Mouse (Mus musculus) bone marrow, adult 2 months (tissue): ENCODE data around the gene Epb41l2. TPM values are rescaled to one million over a fixed set of nuclear protein-coding genes. Genes with fewer than 3 reads are reported as not detected.

Source experiments
- H3K27ac ChIP-seq: fragments of 200-500 bp; 2 replicates; pipeline ENCODE4 v1.5.1; 2012; ENCODE audit warnings: low read depth, mild to moderate bottlenecking, control low read depth, inconsistent platforms, low read length; ENCODE audit not compliant: control insufficient read depth, poor library complexity, insufficient read depth
- H3K4me1 ChIP-seq: fragments of 200-500 bp; 2 replicates; pipeline ENCODE4 v1.6.1; 2011; ENCODE audit warnings: low read length; ENCODE audit not compliant: control insufficient read depth, insufficient read depth
- H3K4me3 ChIP-seq: fragments of 200-500 bp; replicated peaks from 2 replicates; pipeline ENCODE3; 2011; ENCODE audit warnings: mild to moderate bottlenecking, low read depth, low read length, control low read depth; ENCODE audit not compliant: control insufficient read depth
- CTCF ChIP-seq: fragments of 200-500 bp; IDR thresholded peaks from 2 replicates; pipeline ENCODE4 v1.5.1; 2011; ENCODE audit warnings: low read length, control low read depth; ENCODE audit not compliant: control insufficient read depth, insufficient read depth
- POLR2A ChIP-seq: fragments of 200-500 bp; IDR thresholded peaks from 2 replicates; pipeline ENCODE4 v1.6.1; 2011; ENCODE audit warnings: low read depth, mild to moderate bottlenecking, control low read depth, low read length, borderline replicate concordance; ENCODE audit not compliant: control insufficient read depth
- WGBS: fragments of 180-500 bp; shearing (Covaris S2); methylation state at CpG from one replicate; pipeline ENCODE4 v1.1.7; 2018; 5-methylcytosine and 5-hydroxymethylcytosine counted together
- polyA plus RNA-seq: library from polyadenylated mRNA; stranded (reverse); fragments of >200 nt; gene quantifications from 2 replicates; pipeline ENCODE4 v1.2.4, GENCODE M21; 2011; ENCODE audit warnings: low replicate concordance; ENCODE audit not compliant: missing spikeins, insufficient read depth, insufficient read length

Gene Epb41l2
- polyA plus RNA-seq, 1 experiment, result 34.9 TPM

DNA sequence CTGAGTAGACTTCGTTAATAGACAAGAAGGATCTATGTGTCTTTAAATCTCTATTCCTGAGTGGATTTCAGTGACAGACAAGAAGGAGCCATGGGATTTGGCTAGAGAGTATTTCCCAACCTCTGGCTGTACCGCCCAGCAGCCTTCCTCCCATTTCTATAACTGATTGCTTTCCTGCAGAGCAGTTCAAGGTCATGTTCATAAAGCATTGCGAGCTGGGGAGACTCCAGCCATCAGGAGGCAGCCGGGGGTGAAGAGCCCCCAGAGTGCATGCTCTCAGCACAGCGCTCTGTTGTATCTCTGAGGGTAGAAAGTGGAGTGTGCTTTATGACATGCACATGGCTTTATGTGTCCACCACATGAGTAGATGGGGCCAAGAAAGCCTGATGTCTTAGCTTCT is 123.2 kb downstream of the Epb41l2 start:
- TF ChIP-seq POLR2A, result no peak
- TF ChIP-seq CTCF, result no peak
- H3K27ac ChIP-seq, result no peak overlapping the region
- WGBS, result 83% methylated on average over 5 of the region's 5 CpGs

GRCm38 (mm10) chr10:25488456-25488855 is 128.9 kb downstream of the Epb41l2 start:
- no peaks in the 10 kb centered on the region for H3K4me1 ChIP-seq
- no peak overlapping the region for H3K4me3 ChIP-seq
- 14% methylated on average over 1 of the region's 1 CpGs for WGBS
- no peak overlapping the region for H3K27ac ChIP-seq
- TF ChIP-seq POLR2A (no peak), CTCF (peak; percentile 77)

More for the DNA sequence above, 123.2 kb downstream of the Epb41l2 start:
- Histone ChIP-seq H3K4me1 (no peaks in the 10 kb centered on the region), H3K4me3 (no peak overlapping the region)

DNA sequence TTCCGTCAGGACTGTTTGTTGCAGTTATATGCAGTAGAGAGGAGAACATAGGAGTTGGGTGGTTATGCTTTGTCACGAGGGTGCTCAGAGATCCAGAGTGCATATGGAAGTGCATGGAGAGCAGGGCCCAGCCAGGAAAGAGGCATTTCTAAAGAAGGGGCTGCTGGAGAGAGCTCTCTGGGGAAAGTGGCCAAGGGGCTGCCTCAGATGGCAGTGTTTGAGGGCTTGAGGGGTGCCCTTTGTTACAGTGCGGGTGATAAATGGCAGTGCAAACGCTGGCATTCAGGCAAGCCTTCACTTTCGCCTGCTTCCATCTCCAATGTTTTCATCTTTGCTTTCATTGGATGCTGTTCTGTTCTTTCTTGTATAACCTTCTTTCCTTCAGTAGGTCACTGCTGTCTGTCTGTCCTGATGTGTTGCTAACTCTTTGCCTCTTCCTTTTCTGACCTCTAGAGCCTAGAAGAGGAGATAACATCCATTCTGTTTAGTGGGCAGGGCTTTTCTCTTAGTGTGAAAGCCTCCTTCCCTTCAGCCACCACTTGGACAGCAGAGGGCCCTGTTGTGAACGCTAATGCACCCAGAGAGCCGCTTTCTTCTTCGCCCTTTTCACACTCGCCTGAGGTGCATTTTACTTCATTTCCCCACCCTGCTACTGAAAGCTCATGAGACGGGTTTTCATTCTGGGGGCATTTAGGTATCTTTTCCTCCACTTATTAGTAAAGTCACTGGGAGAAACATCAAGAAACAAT is 139.9 kb downstream of the Epb41l2 start:
- 80% methylated on average over 10 of the region's 10 CpGs for WGBS
- no peak for TF ChIP-seq CTCF
- no peak overlapping the region for H3K27ac ChIP-seq
- H3K4me1 ChIP-seq, result no peaks in the 10 kb centered on the region
- no peak overlapping the region for H3K4me3 ChIP-seq

DNA sequence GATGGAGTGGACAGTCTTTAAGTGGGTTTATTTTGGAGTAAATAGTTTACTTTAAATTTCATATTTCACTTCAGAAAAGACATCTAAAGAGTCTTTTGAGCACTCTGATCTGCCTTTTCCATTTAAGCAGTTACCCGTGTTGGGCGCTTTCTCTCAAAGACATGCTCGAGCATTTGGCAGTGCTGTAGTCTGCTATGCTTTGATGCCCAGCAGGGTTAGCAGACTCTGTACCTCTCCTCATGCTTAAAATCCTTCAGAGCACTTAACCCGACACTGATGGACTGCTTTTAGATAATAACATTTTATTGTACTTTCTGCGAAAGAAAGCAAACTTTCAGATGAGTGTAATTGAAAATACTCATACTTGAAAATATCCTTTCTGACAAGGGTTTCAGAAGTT is 143.7 kb downstream of the Epb41l2 start:
- whole genome bisulfite sequencing, result 87% methylated on average over 5 of the region's 5 CpGs
- H3K27ac ChIP-seq, result no peak overlapping the region
- no peaks in the 10 kb centered on the region for H3K4me1 ChIP-seq
- H3K4me3 ChIP-seq, result no peak overlapping the region
- TF ChIP-seq CTCF (no peak), POLR2A (no peak)

- TF ChIP-seq CTCF, result no peak
- no peak for TF ChIP-seq POLR2A
- 68% methylated on average over 1 of the region's 1 CpGs for WGBS
- H3K4me3 ChIP-seq, result no peak overlapping the region
- no peaks in the 10 kb centered on the region for H3K4me1 ChIP-seq
- H3K27ac ChIP-seq, result no peak overlapping the region
Measured at GRCm38 (mm10) chr10:25513821-25514220, 154.2 kb downstream of the Epb41l2 start.

DNA sequence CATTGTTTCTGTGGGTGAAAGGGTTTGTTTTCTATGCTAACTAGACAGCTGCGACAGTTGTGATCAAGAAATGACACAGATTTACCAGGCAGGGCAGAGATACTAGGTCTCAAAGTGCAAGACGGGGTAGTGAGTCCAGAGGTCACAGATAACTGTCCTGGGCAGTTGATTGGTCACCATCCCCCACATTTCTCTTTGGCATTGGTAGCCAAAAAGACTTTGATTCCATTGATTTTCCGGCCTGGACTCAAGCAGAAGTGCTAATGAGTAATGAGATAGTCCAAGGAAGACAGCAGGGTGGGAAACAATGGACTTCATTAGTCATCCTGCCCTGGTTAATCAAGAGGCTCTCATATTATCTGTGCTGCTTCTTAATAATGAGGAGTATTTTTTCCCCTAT is 160.4 kb downstream of the Epb41l2 start:
- no peaks in the 10 kb centered on the region for H3K4me1 ChIP-seq
- 85% methylated on average over 3 of the region's 3 CpGs for WGBS
- H3K27ac ChIP-seq, result no peak overlapping the region
- no peak overlapping the region for H3K4me3 ChIP-seq
- TF ChIP-seq POLR2A (no peak), CTCF (no peak)

DNA sequence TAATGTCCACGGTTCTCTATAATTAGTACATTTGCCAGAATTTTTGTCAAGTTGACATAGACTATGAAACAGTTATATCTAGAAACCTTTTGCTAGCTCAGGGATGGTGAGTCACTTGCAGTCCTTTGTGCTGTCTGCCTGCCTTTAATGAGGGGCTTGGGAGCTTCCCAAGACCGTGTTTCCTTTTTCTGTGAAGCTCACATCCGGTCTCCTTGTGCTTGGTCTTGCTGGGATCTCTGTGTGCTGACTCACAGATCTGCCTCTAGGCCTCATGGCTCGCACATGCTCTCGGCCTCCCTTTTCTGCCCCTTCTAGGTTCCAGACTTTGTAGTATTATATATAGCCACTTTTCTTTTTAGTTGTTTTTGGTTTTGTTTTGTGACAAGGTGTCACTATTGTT is 160.8 kb downstream of the Epb41l2 start:
- no peaks in the 10 kb centered on the region for H3K4me1 ChIP-seq
- TF ChIP-seq POLR2A (no peak), CTCF (no peak)
- H3K4me3 ChIP-seq, result no peak overlapping the region
- H3K27ac ChIP-seq, result no peak overlapping the region
- WGBS, result 87% methylated on average over 5 of the region's 5 CpGs

GRCm38 (mm10) chr10:25523727-25524126 is 164.1 kb downstream of the Epb41l2 start:
- WGBS, result 87% methylated on average over 8 of the region's 8 CpGs
- H3K27ac ChIP-seq, result no peak overlapping the region
- H3K4me3 ChIP-seq, result no peak overlapping the region
- no peaks in the 10 kb centered on the region for H3K4me1 ChIP-seq
- TF ChIP-seq POLR2A, result no peak
- no peak for TF ChIP-seq CTCF

DNA sequence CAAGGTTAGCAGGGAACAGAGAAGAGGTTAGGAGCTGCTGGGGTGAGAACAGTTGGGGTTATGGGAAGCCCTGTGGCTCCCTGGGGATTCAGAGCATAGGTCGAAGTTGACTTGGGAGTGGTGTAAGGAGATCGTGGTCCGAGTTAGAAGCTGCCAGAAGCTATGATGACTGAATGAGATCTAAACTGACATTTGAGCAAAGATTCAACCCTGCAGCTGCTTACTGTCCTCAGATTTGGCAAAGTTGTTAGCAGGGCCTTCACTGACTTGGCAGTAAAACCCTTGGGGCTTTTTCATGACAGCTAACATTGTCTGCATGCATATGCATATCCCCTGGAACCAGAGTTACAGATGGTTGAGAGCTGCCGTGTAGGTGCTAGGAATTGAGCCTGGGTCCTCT is 166.6 kb downstream of the Epb41l2 start:
- Histone ChIP-seq H3K27ac (no peak overlapping the region), H3K4me3 (no peak overlapping the region), H3K4me1 (no peaks in the 10 kb centered on the region)
- 87% methylated on average over 4 of the region's 4 CpGs for WGBS
- TF ChIP-seq CTCF, result no peak
- TF ChIP-seq POLR2A, result no peak

GRCm38 (mm10) chr10:25526622-25527021 is 167.0 kb downstream of the Epb41l2 start:
- TF ChIP-seq CTCF (no peak), POLR2A (no peak)
- H3K4me3 ChIP-seq, result no peak overlapping the region
- H3K4me1 ChIP-seq, result no peaks in the 10 kb centered on the region
- no peak overlapping the region for H3K27ac ChIP-seq
- whole genome bisulfite sequencing, result 74% methylated on average over 4 of the region's 4 CpGs
